Mouse (Mus musculus): ENCODE measurements around the gene Specc1. TPM values are rescaled to one million over a fixed set of nuclear protein-coding genes. Genes with fewer than 3 reads are reported as not detected.

The Specc1 gene
- total RNA-seq, 2 experiments from 2014 or later: 9.8 to 12.1 TPM

DNA sequence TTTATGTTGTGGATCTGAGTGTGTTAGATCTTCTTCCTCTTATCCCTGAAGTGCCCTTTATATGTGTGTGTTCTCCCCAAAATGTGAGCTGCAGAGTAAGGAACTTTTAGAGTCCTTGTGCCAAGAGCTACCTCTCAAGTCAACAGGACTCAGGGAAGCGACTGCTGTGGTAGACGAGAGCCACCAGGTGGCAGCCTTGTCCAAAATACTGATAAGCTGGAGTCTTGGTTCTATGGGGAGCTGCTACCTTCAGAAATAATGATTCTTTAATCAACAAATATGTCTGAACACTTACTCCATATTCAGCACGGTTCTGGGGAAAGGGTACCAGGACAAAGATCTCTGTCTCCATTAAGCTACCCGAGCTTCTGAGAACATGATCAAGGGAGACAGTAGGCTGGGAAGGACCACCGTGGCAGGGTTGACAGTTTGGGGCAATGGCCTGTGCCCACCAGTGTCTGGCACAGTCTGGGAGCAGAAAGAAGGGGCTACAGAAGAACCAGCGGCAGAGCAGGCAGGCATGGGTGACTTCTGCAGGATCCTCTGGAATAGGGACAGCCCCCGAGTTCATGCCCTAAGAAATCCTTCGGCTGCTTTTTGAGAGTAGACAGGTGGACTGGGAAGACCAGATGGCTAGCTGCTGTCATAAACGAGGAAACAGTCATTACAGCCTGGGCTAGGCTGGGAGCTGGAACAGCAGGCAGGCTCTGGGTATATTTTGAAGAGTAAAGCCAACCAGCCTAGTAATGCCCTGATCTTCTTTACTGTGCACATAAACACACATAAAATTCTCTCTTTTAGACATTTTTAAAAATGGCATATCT, 91.5 kb downstream of the Specc1 start:
- DNase-seq (ENCODE audit: low spot score in 2 of 2): peak; percentile 33 to 46

GRCm38 (mm10) chr11:62049170-62049569, 92.6 kb downstream of the Specc1 start:
- DNase-seq (ENCODE audit: low spot score in 2 of 2): no peak

DNA sequence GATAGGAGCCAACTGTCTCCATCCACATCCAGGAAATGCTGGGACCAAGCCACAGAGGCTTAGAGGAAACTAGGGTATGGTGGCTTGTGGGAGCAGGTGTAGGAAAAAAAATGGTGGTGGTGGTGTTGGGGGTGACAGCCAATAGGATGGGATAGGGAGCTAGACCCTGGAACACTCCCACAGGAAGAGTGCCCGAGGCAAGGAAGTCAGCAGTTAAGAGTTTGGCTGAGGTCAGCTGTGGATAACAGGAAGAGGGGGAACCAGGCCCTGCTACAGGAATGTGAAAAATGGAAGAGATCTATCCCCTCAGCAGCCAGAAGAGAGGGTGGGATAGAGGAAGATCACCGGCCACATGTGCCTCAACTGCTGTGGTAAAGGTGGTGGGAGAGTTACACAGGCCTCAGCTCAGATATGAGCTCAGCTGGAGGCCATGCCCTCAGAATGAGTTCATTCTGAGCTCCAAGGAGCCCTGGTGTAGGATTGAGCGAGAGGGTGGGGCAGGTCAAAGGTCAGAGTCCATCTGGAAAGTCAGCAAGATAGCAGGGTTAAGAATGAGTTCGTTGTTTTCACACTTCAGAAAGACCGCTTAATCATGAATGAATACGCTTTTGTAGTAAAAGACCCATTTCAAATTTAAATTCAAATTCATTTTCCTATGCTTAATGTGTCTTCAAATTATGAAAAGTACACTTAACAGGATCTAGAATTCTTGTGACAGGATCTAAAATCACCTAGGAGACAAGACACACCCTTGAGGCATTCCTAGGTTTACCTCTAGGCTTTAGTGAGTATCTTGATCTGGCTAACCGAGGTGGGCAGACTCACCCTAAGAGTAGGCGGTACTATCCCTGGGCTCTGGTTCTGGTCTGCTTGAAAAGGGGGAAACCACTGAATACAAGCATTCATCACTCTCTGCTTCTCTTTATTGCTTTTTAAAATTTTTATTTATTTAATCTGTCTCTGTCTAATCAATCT, 94.1 kb downstream of the Specc1 start:
- no peak for DNase-seq (ENCODE audit: low spot score in 2 of 2)

DNA sequence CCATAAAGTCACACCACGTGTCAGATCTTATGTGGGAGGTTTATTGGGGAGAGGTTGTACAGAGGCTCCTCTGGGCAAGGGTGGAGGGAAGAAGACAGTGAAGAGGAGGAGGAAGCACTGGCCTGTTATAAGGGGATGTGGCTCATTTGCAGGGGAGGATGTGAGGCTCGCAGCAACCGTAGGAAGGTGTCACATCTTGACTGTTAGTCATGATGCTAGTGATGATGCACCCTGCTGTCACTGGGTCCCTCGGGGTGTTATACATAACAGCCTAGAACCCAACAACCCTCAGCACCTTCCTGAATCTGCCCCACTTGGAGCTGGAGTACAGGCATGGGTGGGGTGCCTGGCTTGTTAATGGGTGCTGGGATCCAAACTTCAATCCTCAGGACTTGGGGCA, 94.9 kb downstream of the Specc1 start:
- DNase-seq (ENCODE audit: low spot score in 2 of 2): no peak

GRCm38 (mm10) chr11:62053928-62054327, 97.4 kb downstream of the Specc1 start:
- DNase-seq (ENCODE audit: low spot score in 2 of 2): no peak

DNA sequence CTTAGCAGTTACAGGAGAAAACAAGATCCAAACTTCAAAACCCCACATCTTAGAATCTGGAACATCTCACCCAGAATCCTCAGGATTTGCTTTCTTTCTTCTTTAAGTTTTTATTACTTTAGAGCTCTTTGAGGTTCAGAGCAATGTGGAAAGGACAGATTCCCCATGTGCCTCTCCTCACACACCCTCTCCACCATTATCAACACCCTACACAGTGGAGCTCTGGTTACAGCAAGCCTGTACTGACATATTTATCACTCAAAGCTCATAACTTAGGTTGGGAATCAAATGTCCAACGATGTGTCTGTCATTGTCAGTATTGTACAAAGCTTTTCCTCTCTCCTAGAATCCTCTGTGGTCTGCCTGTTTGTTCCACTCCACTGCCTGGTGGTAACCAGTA, 108.0 kb downstream of the Specc1 start:
- DNase-seq (ENCODE audit: low spot score in 2 of 2): no peak

- DNase-seq (ENCODE audit: low spot score in 2 of 2): no peak
These were observed 109.1 kb downstream of the Specc1 start for GRCm38 (mm10) chr11:62065655-62066054.

GRCm38 (mm10) chr11:62069554-62069953, 113.0 kb downstream of the Specc1 start:
- DNase-seq (ENCODE audit: low spot score in 2 of 2): no peak

- no peak for DNase-seq (ENCODE audit: low spot score in 2 of 2)
These were observed 113.6 kb downstream of the Specc1 start for GRCm38 (mm10) chr11:62070206-62070605.

- DNase-seq (ENCODE audit: low spot score in 2 of 2): no peak
These were observed 115.8 kb downstream of the Specc1 start for GRCm38 (mm10) chr11:62072406-62072805.

GRCm38 (mm10) chr11:62073575-62074140, 117.1 kb downstream of the Specc1 start:
- no peak for DNase-seq (ENCODE audit: low spot score in 2 of 2)

GRCm38 (mm10) chr11:62074578-62074977, 118.0 kb downstream of the Specc1 start:
- no peak for DNase-seq (ENCODE audit: low spot score in 2 of 2)

GRCm38 (mm10) chr11:62075071-62075470, 118.5 kb downstream of the Specc1 start:
- no peak for DNase-seq (ENCODE audit: low spot score in 2 of 2)

DNA sequence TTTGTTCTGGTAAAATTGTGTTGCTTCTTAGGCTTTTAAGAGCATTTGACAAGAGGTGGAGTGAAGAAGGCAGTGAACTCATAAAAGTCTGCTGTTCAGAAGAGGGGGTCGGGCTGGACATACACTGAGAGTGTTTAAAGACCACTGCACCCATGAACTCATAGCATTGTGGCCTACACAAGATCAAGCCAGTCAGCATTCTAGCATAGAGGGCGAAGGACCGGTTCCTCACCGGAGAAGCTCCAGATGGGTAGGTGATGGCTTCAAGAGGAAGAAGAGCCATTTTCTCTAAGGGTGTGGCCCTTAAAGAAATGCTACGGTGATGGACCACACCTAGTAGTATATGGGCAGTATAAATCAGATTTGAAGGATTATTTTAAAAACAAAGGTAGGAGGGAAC, 119.0 kb downstream of the Specc1 start:
- DNase-seq (ENCODE audit: low spot score in 2 of 2): no peak

DNA sequence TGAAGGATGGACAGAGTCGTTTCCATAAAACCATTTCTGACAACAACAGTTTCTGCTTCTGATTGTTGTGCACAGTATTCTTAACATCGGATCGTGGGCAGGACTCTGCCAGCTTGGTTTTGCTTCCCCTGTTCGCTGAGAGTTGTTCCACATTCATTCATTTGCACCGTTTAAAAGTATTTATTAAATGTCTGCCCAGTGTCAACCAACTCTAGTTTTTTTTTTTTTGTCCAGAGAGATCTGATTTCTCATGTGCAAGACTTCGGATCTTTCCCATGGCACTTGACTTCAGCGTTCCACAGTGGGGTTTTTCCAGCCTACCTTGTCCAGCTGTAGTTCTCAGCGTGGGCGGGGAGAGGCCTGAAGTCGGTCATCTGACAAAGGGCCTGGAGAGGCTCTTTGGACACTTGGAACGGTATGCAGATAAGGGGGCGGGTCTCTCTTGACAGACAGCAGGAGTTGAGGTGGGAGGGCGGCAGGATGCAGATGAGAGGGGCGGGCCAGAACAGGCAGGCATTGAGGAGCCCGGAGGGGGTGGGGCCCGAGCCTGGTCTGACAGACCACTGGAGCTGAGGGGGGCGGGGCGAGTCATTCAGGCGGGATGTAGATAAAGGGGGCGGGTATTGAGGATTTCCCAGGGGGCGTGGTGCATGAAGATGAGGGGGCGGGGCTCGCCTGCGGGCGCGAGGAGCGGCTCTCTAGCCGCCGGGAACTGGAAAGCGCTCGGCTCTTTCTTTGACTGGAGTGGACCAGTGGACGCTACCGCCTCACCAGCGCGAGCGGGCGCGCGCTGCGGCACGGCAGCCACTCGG, 120.0 kb downstream of the Specc1 start:
- peak; percentile 90 to 99 for DNase-seq (ENCODE audit: low spot score in 2 of 2)

DNA sequence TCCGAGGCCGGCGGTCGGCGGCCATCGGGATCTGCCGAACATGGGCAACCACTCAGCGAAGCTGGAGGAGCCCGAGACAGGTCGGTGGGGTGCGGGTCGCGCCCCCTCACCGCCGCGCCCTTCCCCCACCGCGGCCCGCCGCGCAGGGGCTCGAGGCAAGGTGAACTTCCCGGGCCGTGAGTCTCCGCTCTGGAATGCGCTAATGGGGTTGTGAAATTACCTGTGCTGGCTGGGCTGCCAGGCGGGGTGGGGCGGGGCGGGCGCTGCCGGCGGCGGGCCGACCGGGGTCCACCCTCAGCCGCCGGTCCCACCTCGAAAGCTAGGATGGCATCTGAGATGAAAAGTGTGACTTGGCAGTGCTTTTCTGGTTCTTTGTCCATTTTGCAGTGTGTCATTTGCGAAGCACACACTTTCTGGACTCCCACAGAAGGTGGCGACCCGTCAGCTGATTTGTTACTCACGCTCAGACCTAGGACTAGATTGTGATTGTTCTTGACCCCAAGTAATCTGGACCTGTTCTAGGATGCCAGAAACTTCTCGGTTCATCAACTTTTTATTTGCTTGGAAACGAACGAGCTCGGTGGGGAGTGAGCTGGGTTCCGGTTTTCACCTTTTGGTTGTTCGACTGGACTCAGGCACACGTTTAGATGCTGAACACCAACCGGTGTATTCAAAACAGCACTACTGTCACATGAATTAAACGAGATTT, 120.7 kb downstream of the Specc1 start:
- peak in 1 of 2 experiments; percentile 12 for DNase-seq (ENCODE audit: low spot score in 2 of 2)

DNA sequence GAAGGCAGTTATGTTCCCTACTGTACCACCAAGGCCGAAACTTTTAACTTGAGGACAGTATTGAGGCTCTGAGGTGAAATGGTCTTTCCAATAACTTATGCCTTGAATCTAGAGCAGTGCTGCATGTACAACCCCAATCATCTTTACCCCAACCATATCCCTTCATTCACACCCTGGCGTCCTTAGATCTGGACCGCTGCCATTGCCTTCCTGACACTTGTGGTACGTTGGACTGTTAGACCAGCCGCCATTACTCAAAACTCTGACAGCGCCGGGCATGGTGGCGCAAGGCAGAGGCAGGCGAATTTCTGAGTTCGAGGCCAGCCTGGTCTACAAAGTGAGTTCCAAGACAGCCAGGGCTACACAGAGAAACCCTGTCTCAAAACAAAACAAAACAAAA, 121.8 kb downstream of the Specc1 start:
- no peak for DNase-seq (ENCODE audit: low spot score in 2 of 2)

DNA sequence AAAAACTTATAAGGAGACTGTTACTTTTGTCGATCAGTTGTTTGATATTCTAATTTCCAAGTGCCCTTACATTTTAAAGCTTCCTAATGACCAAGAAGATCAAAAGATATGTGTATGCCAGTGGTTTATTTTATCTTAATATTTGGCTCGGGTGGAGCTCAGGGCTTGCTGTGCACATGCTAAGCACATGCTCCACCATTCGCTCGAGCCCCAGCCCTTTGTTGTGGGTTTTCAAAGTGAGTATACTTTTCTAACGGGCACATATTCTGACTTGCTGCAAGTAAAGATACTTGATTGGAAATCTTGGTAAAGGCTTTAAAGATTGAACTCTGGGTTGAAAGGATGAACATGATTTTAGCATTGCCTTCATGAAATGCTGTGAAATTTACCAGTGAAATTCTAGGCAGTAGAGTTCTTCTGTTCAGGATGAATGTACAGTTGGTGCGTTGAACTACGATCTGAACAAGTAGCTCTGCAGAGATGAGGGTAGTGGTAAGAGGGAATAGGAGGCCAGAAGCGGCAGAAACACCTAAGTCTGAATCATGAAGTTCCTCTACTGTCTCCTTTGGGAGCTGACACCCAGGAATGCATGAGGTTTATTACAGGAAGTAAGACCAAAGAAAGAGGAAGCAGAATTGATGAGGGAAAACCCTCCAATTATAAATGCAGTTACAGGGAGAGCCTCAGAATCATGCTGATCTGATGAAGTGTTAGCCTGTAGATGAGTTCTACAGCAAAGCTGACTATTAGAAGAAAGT, 122.7 kb downstream of the Specc1 start:
- no peak for DNase-seq (ENCODE audit: low spot score in 2 of 2)

DNA sequence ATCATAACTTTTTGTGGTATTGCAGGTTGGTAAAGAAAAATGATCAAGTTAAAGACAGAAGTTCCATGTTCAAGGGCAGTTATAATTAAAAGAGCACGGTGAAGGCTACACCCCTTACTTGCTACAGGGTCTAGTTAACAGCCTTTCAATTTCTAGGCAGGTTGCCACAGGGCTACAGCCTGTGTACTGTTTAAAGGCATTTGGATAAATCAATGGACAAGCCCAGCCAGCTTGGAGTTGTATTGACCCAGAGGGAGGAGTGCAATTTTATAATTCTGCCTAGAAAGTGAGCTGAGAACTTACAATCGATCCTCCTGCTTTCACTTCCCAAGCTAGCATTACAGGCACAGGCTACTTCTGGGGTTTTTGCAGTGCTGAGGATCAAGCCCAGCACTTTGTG, 123.9 kb downstream of the Specc1 start:
- no peak for DNase-seq (ENCODE audit: low spot score in 2 of 2)
